Mouse (Mus musculus) embryonic facial prominence, embryonic 14.5 days (tissue): ENCODE measurements at regions not wholly inside any gene's neighbourhood (a gene's known extent, or its start where the extent isn't known, plus 50 kb on each side); places are given as distances from the start of the nearest gene placed in this dataset.
"Not testable (repeated sequence)": the region's sequence is repeated elsewhere in the genome, so short reads cannot be mapped to it uniquely, and the experiment has no call there.

ENCODE experiments used
- ATAC-seq: fragments of 200-750 bp; cut with Nextera tagmentation; 2 replicates; pipeline ENCODE4 v1.8.0; 2017; ENCODE audit warnings: low read depth, moderate number of reproducible peaks, moderate TSS enrichment
- DNase-seq: peaks from one replicate; pipeline ENCODE4 v3.0.0-alpha.2; 2015; ENCODE audit warnings: low spot score
- H3K27ac ChIP-seq: fragments of 300-500 bp; sonication (generic); replicated peaks from 2 replicates; pipeline ENCODE4 v1.5.1; 2014; ENCODE audit warnings: low read depth, mild to moderate bottlenecking, low read length, moderate library complexity
- H3K27me3 ChIP-seq: fragments of 300-500 bp; sonication (generic); replicated peaks from 2 replicates; pipeline ENCODE4 v1.6.1; 2014; ENCODE audit warnings: low read length; ENCODE audit not compliant: control insufficient read depth, insufficient read depth
- H3K36me3 ChIP-seq: fragments of 300-500 bp; sonication (generic); 2 replicates; pipeline ENCODE4 v1.6.1; 2014; ENCODE audit warnings: low read length, mixed read lengths; ENCODE audit not compliant: control insufficient read depth, insufficient read depth
- H3K4me1 ChIP-seq: fragments of 300-500 bp; sonication (generic); 2 replicates; pipeline ENCODE4 v1.6.1; 2014; ENCODE audit warnings: antibody characterized with exemption, low read length; ENCODE audit not compliant: control insufficient read depth, insufficient read depth
- H3K4me2 ChIP-seq: fragments of 300-500 bp; sonication (generic); 2 replicates; pipeline ENCODE4 v1.6.1; 2014; ENCODE audit warnings: low read depth, mild to moderate bottlenecking, low read length, moderate library complexity, mixed read lengths
- H3K4me3 ChIP-seq: fragments of 300-500 bp; sonication (generic); 2 replicates; pipeline ENCODE4 v1.5.1; 2014; ENCODE audit warnings: low read depth, mild to moderate bottlenecking, low read length
- H3K9ac ChIP-seq: fragments of 300-500 bp; sonication (generic); 2 replicates; pipeline ENCODE4 v1.6.1; 2014; ENCODE audit warnings: low read depth, mild to moderate bottlenecking, low read length, moderate library complexity, mixed read lengths
- H3K9me3 ChIP-seq: fragments of 300-500 bp; sonication (generic); 2 replicates; pipeline ENCODE4 v1.6.1; 2016; ENCODE audit warnings: low read length; ENCODE audit not compliant: control insufficient read depth
- WGBS: fragments of 180-500 bp; shearing (Covaris S2); extraction: QIAGEN DNeasy Blood & Tissue Kit; methylation state at CpG from one replicate; pipeline ENCODE4 v1.1.7; 2014; 5-methylcytosine and 5-hydroxymethylcytosine counted together

DNA sequence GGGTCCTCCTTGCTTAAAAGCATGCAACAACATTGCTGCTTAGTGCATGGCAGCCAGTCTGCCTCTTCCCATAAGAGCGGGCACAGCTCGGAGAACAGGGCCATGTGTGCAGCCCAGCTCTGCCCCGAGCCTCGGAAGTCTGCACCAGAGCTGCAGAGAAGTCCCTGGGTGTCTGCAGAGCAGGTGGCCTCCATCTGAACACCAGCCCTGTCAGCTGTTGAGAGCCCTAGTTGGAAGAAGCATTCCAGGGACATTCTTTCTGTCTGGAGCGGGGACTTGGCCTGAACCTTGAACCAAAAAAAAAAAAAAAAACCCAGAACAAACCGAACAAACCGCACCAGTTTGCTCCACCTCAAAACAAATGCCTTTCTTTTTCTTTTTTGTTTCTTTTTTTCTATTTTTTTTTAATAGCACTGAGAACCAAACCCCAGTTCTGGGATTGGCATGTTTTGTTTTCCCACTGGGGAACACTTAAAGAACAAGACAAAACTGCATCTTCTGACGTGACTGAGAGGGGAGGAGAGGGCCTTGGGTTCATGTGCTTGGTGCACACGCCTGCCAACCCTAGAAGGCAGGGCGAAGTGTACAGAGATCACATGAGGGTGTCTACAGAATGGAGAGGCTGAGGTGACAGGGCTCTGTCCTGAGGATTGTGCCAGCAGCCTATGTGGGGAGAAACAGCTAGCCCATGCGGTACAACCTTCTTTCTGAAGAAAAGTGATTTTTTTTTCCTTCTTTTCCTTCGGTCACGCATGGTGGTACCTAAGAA lies 106.8 kb downstream of the Bod1 start:
- Histone ChIP-seq H3K4me3 (no peak overlapping the region), H3K36me3 (no peaks in the 10 kb centered on the region), H3K9ac (no peak overlapping the region), H3K4me1 (no peaks in the 10 kb centered on the region), H3K27me3 (no peaks in the 10 kb centered on the region), H3K9me3 (no peaks in the 10 kb centered on the region), H3K27ac (no peak overlapping the region), H3K4me2 (no peak overlapping the region)
- ATAC-seq, result peak; percentile 86
- WGBS, result 65% methylated on average over 13 of the region's 13 CpGs
- DNase-seq, result peak; percentile 71

DNA sequence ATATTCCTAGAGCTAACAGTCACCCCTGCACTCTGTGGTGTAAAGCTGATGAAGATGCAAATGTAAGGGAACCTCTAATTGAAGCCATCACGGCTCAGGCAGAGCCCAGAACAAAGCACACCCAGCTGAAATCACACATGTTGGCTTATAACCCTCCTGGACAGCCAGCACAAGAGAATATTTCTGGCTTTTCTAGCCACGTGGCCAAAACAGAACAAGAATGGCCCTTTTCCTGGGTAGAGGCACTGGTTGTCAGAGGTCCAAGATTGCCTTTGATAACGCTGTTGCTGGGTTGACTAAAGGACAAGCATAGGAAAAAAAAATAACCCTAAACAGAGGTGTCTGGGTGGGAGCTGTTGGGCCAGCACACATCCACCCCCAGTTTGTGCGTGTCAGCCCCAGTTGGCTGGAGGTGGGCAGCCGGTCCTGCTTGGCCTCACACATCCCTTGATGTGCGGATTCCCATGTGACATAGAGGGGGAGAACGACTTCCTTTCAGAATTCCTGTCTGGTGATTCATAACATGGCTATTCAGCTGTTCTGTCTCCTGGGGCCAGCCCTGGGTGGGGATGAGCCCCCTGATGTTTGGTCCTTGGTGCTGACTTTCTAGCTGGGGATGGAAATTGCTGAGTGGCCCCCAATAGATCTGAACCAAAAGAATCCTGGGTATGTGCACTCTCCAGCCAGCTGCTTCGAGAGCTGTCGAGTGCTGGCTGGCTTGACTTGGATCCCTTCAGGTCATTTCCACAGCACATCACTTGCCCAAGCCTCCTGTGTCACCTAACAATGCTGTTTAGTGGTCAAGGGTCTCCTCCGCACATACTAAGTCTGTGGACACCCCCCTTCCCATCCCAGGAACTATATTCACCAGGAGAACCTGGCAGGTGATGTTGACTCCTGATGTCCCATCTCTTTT lies 107.6 kb downstream of the Bod1 start:
- peak; percentile 59 for DNase-seq
- H3K27me3 ChIP-seq, result no peaks in the 10 kb centered on the region
- no peaks in the 10 kb centered on the region for H3K4me1 ChIP-seq
- no peaks in the 10 kb centered on the region for H3K9me3 ChIP-seq
- WGBS, result 44% methylated on average over 10 of the region's 10 CpGs
- H3K4me2 ChIP-seq, result no peak overlapping the region
- H3K4me3 ChIP-seq, result no peak overlapping the region
- H3K36me3 ChIP-seq, result no peaks in the 10 kb centered on the region
- no peak overlapping the region; the same call in 1 of the 2 replicates for H3K27ac ChIP-seq
- no peak overlapping the region for H3K9ac ChIP-seq
- ATAC-seq, result peak; percentile 75; the same call in 1 of the 2 replicates

DNA sequence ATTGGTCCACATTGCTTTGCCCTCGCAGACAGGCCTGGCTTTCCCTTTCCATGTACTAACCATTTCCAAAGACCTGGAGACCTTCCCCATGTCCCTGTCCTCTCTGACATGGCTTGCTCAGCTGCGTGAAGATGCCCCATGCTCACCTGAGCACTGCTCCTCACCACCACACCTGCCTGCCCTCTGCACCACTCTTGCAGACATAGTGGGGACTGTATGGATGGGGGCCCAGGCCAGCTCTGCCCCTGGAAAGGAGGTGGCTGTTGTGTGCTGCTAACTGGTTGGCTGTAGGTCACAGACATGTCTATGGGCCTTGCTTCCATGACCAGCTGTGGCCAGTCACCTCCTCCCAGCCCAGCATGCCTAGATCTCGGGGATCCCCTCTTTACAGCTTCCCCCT lies 108.7 kb downstream of the Bod1 start:
- Histone ChIP-seq H3K9me3 (no peaks in the 10 kb centered on the region), H3K9ac (no peak overlapping the region), H3K4me3 (no peak overlapping the region), H3K4me1 (no peaks in the 10 kb centered on the region), H3K27ac (no peak overlapping the region), H3K4me2 (no peak overlapping the region), H3K27me3 (no peaks in the 10 kb centered on the region), H3K36me3 (no peaks in the 10 kb centered on the region)
- DNase-seq (no peak), ATAC-seq (no peak)
- 84% methylated on average over 3 of the region's 3 CpGs for WGBS

DNA sequence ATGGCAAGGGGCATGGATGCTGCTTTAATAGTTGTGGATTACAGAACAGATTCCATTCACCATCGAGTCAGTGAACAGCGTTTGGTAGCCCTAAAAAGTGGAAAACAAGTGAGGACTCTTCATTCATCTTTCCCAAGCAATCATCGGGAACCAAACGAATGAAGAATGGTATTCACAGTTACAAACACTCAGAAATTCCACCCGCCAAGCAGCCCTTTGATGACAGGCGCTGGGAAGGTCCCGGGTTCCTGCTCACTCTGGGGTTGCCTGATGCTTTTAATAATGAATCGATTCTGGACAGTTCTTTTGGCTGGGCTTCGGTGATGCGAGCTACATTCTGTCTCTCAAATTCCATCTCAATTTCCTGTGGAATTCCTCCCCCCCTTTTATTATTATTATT lies 110.9 kb downstream of the Bod1 start:
- WGBS, result 68% methylated on average over 10 of the region's 10 CpGs

DNA sequence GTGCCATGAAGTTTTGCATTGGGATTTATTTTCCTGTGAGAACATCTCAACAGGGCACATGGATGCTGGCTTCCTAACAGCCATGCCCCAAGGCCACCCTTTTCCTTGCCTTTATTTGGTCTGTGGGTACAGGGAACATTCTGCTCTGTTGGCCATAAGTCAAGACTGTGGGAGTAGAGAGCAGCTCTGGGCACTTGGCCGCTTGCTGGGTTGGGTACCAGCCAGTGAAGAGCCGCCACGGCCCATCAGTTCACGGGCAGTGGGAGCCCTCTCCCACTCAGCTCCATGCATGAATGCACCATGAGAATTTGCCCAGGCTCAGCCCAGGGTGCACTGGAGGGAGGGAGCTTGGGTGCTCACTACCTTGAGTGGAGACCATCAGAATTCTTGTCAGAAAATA lies 116.6 kb downstream of the Bod1 start:
- no peaks in the 10 kb centered on the region for H3K27me3 ChIP-seq
- peaks cover 4% of the 10 kb centered on the region; the same call in 1 of the 2 replicates for H3K4me1 ChIP-seq
- no peak overlapping the region for H3K4me2 ChIP-seq
- no peak overlapping the region for H3K4me3 ChIP-seq
- DNase-seq, result no peak
- ATAC-seq, result no peak
- H3K9ac ChIP-seq, result no peak overlapping the region
- no peaks in the 10 kb centered on the region for H3K36me3 ChIP-seq
- WGBS, result 80% methylated on average over 4 of the region's 4 CpGs
- H3K9me3 ChIP-seq, result no peaks in the 10 kb centered on the region
- H3K27ac ChIP-seq, result no peak overlapping the region

More for the DNA sequence above, 110.9 kb downstream of the Bod1 start:
- Histone ChIP-seq H3K4me2 (no peak overlapping the region), H3K4me3 (no peak overlapping the region), H3K27me3 (no peaks in the 10 kb centered on the region), H3K36me3 (no peaks in the 10 kb centered on the region), H3K27ac (no peak overlapping the region), H3K9ac (no peak overlapping the region), H3K9me3 (no peaks in the 10 kb centered on the region), H3K4me1 (no peaks in the 10 kb centered on the region)
- ATAC-seq (no peak), DNase-seq (no peak)

DNA sequence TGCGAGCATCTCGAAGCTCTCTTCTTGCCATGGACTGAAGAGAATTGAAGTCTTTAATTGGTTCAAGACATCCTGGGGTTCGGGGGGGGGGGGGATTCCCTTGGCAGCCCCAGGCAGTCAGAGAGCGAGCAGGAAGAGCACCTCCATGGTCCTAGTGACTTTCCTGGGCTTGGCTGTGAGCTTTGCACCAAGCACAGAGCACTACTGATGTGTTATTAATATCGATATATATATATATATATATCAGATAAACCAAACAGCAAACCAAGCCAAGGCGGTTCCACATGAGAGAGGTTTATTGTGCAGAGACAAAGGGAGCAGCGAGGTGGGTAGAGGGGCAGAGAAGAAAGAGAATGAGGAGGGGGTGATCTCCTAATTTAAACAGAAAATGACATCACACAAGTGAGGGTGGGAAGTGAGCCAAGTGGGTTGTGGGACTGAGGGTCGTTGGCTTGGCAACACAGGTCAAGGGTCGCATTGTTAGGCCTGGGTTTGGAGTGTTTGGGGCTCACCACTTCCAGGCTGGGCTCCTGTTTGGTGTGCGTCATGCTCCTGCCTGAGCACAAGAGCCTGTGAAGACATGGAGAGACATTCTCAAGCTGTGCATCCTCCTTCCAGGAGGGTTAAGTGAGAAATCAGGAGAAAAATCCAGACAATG lies 119.9 kb downstream of the Bod1 start:
- peaks cover 5% of the 10 kb centered on the region; the same call in 1 of the 2 replicates for H3K9me3 ChIP-seq
- no peak overlapping the region for H3K9ac ChIP-seq
- no peak overlapping the region for H3K4me2 ChIP-seq
- no peaks in the 10 kb centered on the region for H3K27me3 ChIP-seq
- WGBS, result 60% methylated on average over 10 of the region's 10 CpGs
- no peaks in the 10 kb centered on the region for H3K36me3 ChIP-seq
- H3K27ac ChIP-seq, result no peak overlapping the region
- H3K4me1 ChIP-seq, result peaks cover 4% of the 10 kb centered on the region; the same call in 1 of the 2 replicates
- ATAC-seq (no peak), DNase-seq (no peak)
- H3K4me3 ChIP-seq, result no peak overlapping the region

DNA sequence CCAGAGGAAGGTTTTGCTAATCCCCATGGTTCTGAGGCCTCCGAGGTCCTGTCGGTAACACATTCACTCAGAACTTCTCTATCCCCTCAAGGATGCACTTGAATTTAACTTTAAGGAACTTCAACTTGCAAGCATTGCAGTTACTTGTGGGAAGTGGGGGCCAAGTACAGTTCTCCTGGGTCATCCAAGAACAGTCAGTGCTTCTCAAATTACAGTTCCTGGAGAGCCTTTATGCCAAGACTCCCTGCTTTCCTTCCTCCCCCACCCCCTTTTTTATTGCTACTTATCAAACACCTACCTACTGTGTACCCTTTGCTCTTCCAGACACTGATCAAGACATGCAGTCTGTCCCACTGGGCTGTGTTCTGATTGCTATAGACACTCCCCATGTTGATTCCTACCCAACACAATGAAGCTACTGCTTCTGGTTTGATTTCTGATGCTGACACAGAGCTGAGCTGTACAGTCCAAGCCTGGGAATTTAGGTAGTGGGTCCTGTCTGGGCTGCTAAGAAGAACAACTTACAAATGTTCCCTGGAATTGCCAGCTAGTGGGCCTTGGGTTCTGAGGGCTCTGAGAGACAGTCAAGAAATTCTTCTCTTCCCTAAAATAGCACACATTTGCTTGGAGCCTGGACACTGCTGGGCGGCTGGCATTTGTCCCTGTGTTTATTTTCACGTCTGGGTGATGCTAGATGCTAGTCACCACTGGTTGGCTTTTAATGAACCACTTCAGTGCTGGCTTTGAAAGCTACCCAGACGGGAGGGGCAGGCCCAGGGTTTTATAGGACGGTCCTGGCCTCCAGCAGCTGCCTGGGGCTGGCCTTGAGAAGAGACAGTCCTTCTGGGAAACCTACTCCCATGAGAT lies 120.7 kb downstream of the Bod1 start:
- no peak overlapping the region for H3K4me2 ChIP-seq
- H3K9ac ChIP-seq, result no peak overlapping the region
- ATAC-seq (peak; percentile 71), DNase-seq (peak; percentile 29)
- WGBS, result 54% methylated on average over 6 of the region's 6 CpGs
- peaks cover 5% of the 10 kb centered on the region; the same call in 1 of the 2 replicates for H3K9me3 ChIP-seq
- no peak overlapping the region for H3K4me3 ChIP-seq
- H3K27me3 ChIP-seq, result no peaks in the 10 kb centered on the region
- H3K27ac ChIP-seq, result no peak overlapping the region
- no peaks in the 10 kb centered on the region for H3K36me3 ChIP-seq
- H3K4me1 ChIP-seq, result peaks cover 4% of the 10 kb centered on the region; the same call in 1 of the 2 replicates

DNA sequence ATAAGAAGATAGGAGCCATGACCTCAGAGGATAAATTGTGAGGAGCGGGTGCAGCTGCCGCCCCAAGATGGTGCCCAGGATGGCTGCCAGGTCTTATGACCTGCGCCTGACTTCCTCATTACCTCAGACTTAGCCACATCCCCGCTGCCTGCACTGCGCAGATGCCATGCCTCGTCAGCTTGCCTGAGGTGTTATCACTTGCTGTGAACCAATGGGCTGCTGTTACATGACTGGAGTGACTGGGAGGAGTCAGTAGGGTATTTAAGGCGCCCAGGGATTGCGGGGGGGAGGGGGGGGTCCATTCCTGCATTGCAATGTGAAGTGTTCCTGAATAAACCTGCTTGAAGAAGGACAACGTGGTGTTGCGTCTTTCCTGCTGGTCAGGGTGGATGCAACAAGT lies 126.2 kb downstream of the Bod1 start:
- not testable (repeated sequence) for H3K9me3 ChIP-seq, H3K27ac ChIP-seq, H3K9ac ChIP-seq, H3K36me3 ChIP-seq, H3K4me3 ChIP-seq, H3K4me1 ChIP-seq, H3K4me2 ChIP-seq, ATAC-seq, H3K27me3 ChIP-seq, DNase-seq
- whole genome bisulfite sequencing, result 86% methylated on average over 10 of the region's 10 CpGs
